Mouse (Mus musculus) C2C12 (cell line): ENCODE data around the gene Ptges. TPM values are rescaled to one million over a fixed set of nuclear protein-coding genes. Genes with fewer than 3 reads are reported as not detected.

ENCODE experiments used
- H3K27me3 ChIP-seq: one replicate; pipeline ENCODE4 v1.6.1; 2011; ENCODE audit not compliant: control insufficient read depth, insufficient read depth, insufficient read length
- H3K36me3 ChIP-seq: one replicate; pipeline ENCODE4 v1.6.1; 2011; ENCODE audit not compliant: control insufficient read depth, insufficient read depth
- H3K4me3 ChIP-seq: one replicate; pipeline ENCODE4 v1.5.1; 2011; ENCODE audit warnings: mild to moderate bottlenecking, control low read depth; ENCODE audit not compliant: poor library complexity, insufficient read depth, severe bottlenecking
- H3K79me2 ChIP-seq: one replicate; pipeline ENCODE4 v1.6.1; 2011; ENCODE audit not compliant: control insufficient read depth, insufficient read depth
- H3K79me3 ChIP-seq: one replicate; pipeline ENCODE4 v1.6.1; 2011; ENCODE audit warnings: low read depth, control low read depth
- H3ac ChIP-seq: one replicate; pipeline ENCODE3; 2011; ENCODE audit warnings: low read depth; ENCODE audit not compliant: control insufficient read depth, insufficient read length
- CEBPB ChIP-seq: IDR thresholded peaks from one replicate; pipeline ENCODE4 v1.6.1; 2011; ENCODE audit warnings: low read depth, mild to moderate bottlenecking, control low read depth, moderate library complexity
- CTCF ChIP-seq: IDR thresholded peaks from one replicate; pipeline ENCODE4 v1.5.1; 2011; ENCODE audit not compliant: control insufficient read depth, insufficient read depth, insufficient read length
- FOSL1 ChIP-seq: IDR thresholded peaks from one replicate; pipeline ENCODE4 v1.8.0; 2011; ENCODE audit warnings: mild to moderate bottlenecking, low read length; ENCODE audit not compliant: poor library complexity, insufficient read depth, severe bottlenecking
- MAX ChIP-seq: IDR thresholded peaks from one replicate; pipeline ENCODE4 v1.6.1; 2011; ENCODE audit warnings: mild to moderate bottlenecking, control low read depth
- MYOD1 ChIP-seq: IDR thresholded peaks from one replicate; pipeline ENCODE4 v1.6.1; 2011; ENCODE audit warnings: low read depth; ENCODE audit not compliant: control insufficient read depth, insufficient read length
- MYOG ChIP-seq: IDR thresholded peaks from one replicate; pipeline ENCODE4 v1.6.1; 2011; ENCODE audit not compliant: control insufficient read depth, insufficient read length; ENCODE audit errors: extremely low read depth
- USF1 ChIP-seq: IDR thresholded peaks from one replicate; pipeline ENCODE4 v1.6.1; 2011; ENCODE audit warnings: low read depth, mild to moderate bottlenecking, control low read depth, moderate library complexity
- polyA plus RNA-seq: library from polyadenylated mRNA; unstranded; fragments of >200 nt; fragmentation: generic; extraction: Trizol; gene quantifications from one replicate; pipeline ENCODE4 v1.2.1, GENCODE M21; 2012; ENCODE audit warnings: missing spikeins

The Ptges gene
- polyA plus RNA-seq, 1 experiment, result 0.70 TPM

DNA sequence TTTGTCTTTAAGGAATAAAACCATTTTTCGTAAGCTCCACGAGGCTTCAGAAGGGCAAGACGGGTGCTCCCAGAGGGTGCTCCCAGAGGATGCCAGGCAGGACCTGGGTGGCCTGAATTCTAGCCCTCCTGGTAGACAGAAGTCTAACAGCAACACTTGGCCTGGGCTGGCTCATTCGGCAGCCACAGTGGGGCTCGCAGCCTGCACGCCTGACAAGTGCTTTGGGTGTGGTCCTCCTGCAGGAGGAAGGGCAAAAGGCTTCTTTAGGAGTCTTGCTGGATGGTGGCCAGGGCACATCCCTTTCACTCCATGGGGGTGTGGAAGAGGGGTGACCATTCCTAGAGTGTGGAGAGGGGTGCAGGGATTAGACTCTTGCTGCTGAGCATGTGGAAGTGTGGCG, 48.4 kb downstream of the Ptges start:
- Histone ChIP-seq H3K79me3 (peaks cover 2% of the 10 kb centered on the region), H3K36me3 (peaks cover 45% of the 10 kb centered on the region), H3ac (no peak overlapping the region), H3K4me3 (no peak overlapping the region), H3K79me2 (peaks cover 10% of the 10 kb centered on the region), H3K27me3 (no peaks in the 10 kb centered on the region)
- no peak for TF ChIP-seq USF1
- no peak for TF ChIP-seq MYOG

DNA sequence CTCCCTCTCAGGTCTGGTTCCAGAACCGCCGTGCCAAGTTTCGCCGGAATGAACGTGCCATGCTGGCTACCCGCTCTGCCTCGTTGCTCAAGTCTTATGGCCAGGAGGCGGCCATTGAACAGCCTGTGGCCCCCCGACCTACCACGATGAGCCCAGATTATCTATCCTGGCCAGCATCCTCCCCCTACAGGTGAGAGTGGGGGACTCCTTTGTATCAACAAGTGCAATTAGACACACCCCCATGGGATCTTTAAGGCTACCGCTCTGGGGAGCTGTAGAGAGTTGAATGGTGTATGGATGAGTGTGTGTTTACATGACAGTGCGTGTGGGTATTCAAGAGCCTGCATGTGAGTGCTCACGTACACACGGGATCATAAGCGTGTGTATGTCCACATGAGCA, 50.2 kb downstream of the Ptges start:
- H3K27me3 ChIP-seq, result no peaks in the 10 kb centered on the region
- TF ChIP-seq MYOD1, result no peak
- no peak for TF ChIP-seq CEBPB
- no peak for TF ChIP-seq FOSL1
- no peak for TF ChIP-seq MAX
- no peak for TF ChIP-seq MYOG
- no peak for TF ChIP-seq CTCF
- no peak for TF ChIP-seq USF1
- peaks cover 8% of the 10 kb centered on the region for H3K79me3 ChIP-seq
- no peak overlapping the region for H3K4me3 ChIP-seq
- peaks cover 17% of the 10 kb centered on the region for H3K79me2 ChIP-seq
- H3K36me3 ChIP-seq, result peaks cover 41% of the 10 kb centered on the region
- no peak overlapping the region for H3ac ChIP-seq

GRCm38 (mm10) chr2:30875621-30876432, 53.8 kb downstream of the Ptges start:
- no peak overlapping the region for H3ac ChIP-seq
- H3K4me3 ChIP-seq, result no peak overlapping the region
- no peaks in the 10 kb centered on the region for H3K27me3 ChIP-seq
- H3K79me3 ChIP-seq, result peaks cover 11% of the 10 kb centered on the region
- TF ChIP-seq MYOG (no peak), FOSL1 (no peak), MAX (no peak), USF1 (no peak), CTCF (no peak), CEBPB (no peak), MYOD1 (no peak)
- H3K79me2 ChIP-seq, result peaks cover 47% of the 10 kb centered on the region
- peaks cover 21% of the 10 kb centered on the region for H3K36me3 ChIP-seq

DNA sequence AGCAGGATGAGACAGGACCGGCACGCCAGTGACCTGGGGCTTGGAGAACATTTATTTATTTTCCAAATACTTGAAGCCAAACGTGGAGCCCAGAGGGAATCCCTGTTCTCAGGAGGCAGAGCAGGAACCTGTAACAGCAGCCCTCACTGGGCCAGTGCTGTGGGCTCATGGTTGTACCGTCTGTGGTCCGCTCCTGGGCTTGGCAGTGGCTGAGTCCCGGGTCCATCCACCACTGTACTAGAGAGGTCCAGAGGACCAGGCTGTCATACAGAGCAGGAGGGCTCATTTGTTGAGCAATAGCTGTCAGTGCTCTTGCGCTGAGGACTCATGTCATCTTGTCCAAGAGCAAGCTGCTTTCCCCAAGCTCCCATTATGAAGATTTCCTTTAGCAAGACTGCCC, 54.6 kb downstream of the Ptges start:
- Histone ChIP-seq H3K79me3 (peaks cover 11% of the 10 kb centered on the region), H3ac (no peak overlapping the region), H3K4me3 (no peak overlapping the region), H3K36me3 (peaks cover 14% of the 10 kb centered on the region), H3K79me2 (peaks cover 52% of the 10 kb centered on the region), H3K27me3 (no peaks in the 10 kb centered on the region)
- no peak for TF ChIP-seq MYOG
- no peak for TF ChIP-seq CEBPB
- TF ChIP-seq FOSL1, result no peak
- no peak for TF ChIP-seq CTCF
- no peak for TF ChIP-seq MAX
- TF ChIP-seq USF1, result no peak
- no peak for TF ChIP-seq MYOD1

DNA sequence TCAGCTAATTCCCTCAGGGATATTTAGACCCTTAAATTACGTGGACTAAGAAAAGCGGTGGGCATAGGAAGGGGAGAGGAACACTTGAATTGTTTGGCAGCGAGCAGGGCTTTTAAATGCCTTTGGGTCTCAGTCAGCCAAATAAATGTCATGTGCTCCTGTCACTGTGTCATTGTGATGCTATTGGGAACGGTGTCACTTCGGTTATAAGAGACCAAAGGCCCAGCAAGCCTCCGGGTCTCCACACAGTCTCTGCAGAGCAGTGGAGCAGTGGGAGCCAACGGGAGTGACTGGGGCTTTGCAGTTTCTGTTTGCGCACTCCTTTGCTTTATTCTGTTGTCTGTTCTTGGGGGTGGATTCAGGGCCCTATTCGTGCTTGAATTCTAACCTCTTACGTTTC, 55.2 kb downstream of the Ptges start:
- Histone ChIP-seq H3K36me3 (peaks cover 12% of the 10 kb centered on the region), H3K27me3 (no peaks in the 10 kb centered on the region), H3K4me3 (no peak overlapping the region), H3K79me3 (peaks cover 13% of the 10 kb centered on the region), H3ac (no peak overlapping the region), H3K79me2 (peaks cover 59% of the 10 kb centered on the region)
- no peak for TF ChIP-seq MAX
- TF ChIP-seq MYOG, result no peak
- no peak for TF ChIP-seq FOSL1
- TF ChIP-seq USF1, result no peak
- TF ChIP-seq CEBPB, result no peak
- no peak for TF ChIP-seq CTCF
- no peak for TF ChIP-seq MYOD1

DNA sequence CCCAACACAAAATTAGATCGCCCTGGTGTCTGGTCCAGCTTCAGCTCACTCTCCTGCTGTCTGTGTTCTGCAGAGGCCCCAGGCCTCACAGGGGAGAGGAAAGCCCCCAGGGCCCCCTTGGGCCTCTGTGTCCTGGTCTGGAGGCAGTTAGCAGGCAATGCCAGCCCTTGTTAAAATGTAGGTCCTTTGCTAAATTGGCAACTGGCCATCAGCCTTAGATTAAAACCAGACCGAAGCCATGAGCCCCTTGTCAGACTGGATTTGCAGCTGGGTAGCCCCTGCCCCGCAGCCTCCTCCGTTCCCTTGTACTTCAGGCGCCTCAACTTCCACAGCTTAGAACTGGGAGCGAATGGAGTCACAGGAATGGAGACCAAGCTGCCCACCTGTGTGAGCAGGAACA, 57.0 kb downstream of the Ptges start:
- peaks cover 14% of the 10 kb centered on the region for H3K36me3 ChIP-seq
- peaks cover 74% of the 10 kb centered on the region for H3K79me2 ChIP-seq
- no peak overlapping the region for H3ac ChIP-seq
- no peak for TF ChIP-seq MAX
- no peak for TF ChIP-seq FOSL1
- TF ChIP-seq USF1, result no peak
- peaks cover 13% of the 10 kb centered on the region for H3K79me3 ChIP-seq
- no peak overlapping the region for H3K4me3 ChIP-seq
- H3K27me3 ChIP-seq, result no peaks in the 10 kb centered on the region
